26 mouse cellular contexts compared by ENCODE assay signal in genomic region chr3:66510455-66510854, GRCm38 (mm10).
"Had no signal": no experiment of that assay in that cellular context is flagged by ENCODE, and none has a peak within 500 bp of the region (broad histone marks: within the 10 kb centered on the region; RNA-seq: fewer than 3 reads in every experiment).

No protein-coding gene starts in this region.

- H3K36me3 ChIP-seq: heart, embryonic 13.5 days; heart, embryonic 15.5 days; hindbrain, embryonic 13.5 days; hindbrain, embryonic 15.5 days; kidney, embryonic 15.5 days; limb, embryonic 13.5 days; limb, embryonic 15.5 days; liver, embryonic 12.5 days had no signal

- H3K4me1 ChIP-seq: hindbrain, embryonic 15.5 days; kidney, embryonic 15.5 days had no signal

- H3K27me3 ChIP-seq: heart, embryonic 13.5 days; heart, embryonic 15.5 days; hindbrain, embryonic 13.5 days; hindbrain, embryonic 15.5 days; kidney, embryonic 15.5 days; limb, embryonic 13.5 days; limb, embryonic 15.5 days; liver, embryonic 12.5 days had no signal

- H3K4me3 ChIP-seq: gastrocnemius, adult 2 months; heart, embryonic 13.5 days; heart, embryonic 15.5 days; hindbrain, embryonic 13.5 days; hindbrain, embryonic 15.5 days; kidney, embryonic 15.5 days; limb, embryonic 13.5 days; limb, embryonic 15.5 days; liver, embryonic 12.5 days had no signal

- H3K4me2 ChIP-seq: heart, embryonic 11.5 days; heart, embryonic 13.5 days; heart, embryonic 15.5 days; hindbrain, embryonic 13.5 days; hindbrain, embryonic 15.5 days; kidney, embryonic 15.5 days; limb, embryonic 13.5 days; limb, embryonic 15.5 days; liver, embryonic 12.5 days had no signal

- H3K9ac ChIP-seq: heart, embryonic 13.5 days; heart, embryonic 15.5 days; hindbrain, embryonic 13.5 days; hindbrain, embryonic 15.5 days; kidney, embryonic 15.5 days; limb, embryonic 13.5 days; limb, embryonic 15.5 days; liver, embryonic 12.5 days had no signal

- ATAC-seq: hindbrain, postnatal 0 days; intestine, embryonic 16.5 days; liver, embryonic 12.5 days had no signal

- H3K9me3 ChIP-seq: heart, embryonic 13.5 days; heart, embryonic 15.5 days; hindbrain, embryonic 13.5 days; hindbrain, embryonic 15.5 days; kidney, embryonic 15.5 days; limb, embryonic 13.5 days; limb, embryonic 15.5 days; liver, embryonic 12.5 days had no signal

- H3K27ac ChIP-seq: gastrocnemius, adult 2 months; heart, embryonic 13.5 days; heart, embryonic 15.5 days; hindbrain, embryonic 13.5 days; hindbrain, embryonic 15.5 days; hindbrain, postnatal 0 days; kidney, embryonic 15.5 days; kidney, postnatal 0 days; limb, embryonic 13.5 days; limb, embryonic 15.5 days; liver, embryonic 12.5 days had no signal

- DNase-seq: gastrocnemius, adult 2 months; gastrocnemius, postnatal 10 days; gastrocnemius, postnatal 25 days; heart, adult 18-20 months; heart, postnatal 14 days; heart, postnatal 36 days; kidney, adult 11 months; kidney, adult 2 months; kidney, adult 9 months; kidney, postnatal 14 days; kidney, postnatal 36 days; layer of hippocampus, adult 9-11 months; layer of hippocampus, postnatal 36 days; left cerebral cortex, postnatal 4 days had no signal
